Mouse (Mus musculus): ENCODE results near the gene Lcn4. TPM values are rescaled to one million over a fixed set of nuclear protein-coding genes. Genes with fewer than 3 reads are reported as not detected.

Gene Lcn4
- polyA plus RNA-seq, 1 experiment: 0.34 TPM

GRCm38 (mm10) chr2:26627921-26628739 is 43.0 kb downstream of the Lcn4 start, which contains the start of gene Fam69b:
Gene Fam69b (plus strand): TSS chr2:26628457.
- Histone ChIP-seq H3K27ac (ENCODE audit: insufficient read depth, low read depth, low read length) (no peak within 1 kb of the TSS), H3K4me1 (ENCODE audit: control insufficient read depth, insufficient read depth, low read length) (no peaks in the 10 kb centered on the region), H3K27me3 (replicated peaks; ENCODE audit: control insufficient read depth, insufficient read depth, low read length) (no peaks in the 10 kb centered on the region), H3K36me3 (ENCODE audit: control insufficient read depth, insufficient read depth, low read length) (no peaks in the 10 kb centered on the region), H3K4me3 (ENCODE audit: insufficient read depth, low read depth, low read length) (peak within 1 kb of the TSS; percentile 50)
- no peak for TF ChIP-seq POLR2A (IDR thresholded peaks at IDR 0.05; ENCODE audit: low read depth, low read length)
- TF ChIP-seq CTCF (conservative IDR thresholded peaks at IDR 0.05; ENCODE audit: insufficient read depth, insufficient read length, low read depth, low read length): no peak
- WGBS: under 1% methylated on average over 69 of the region's 70 CpGs
- peak; percentile 72 for DNase-seq

GRCm38 (mm10) chr2:26626081-26626480 is 45.0 kb downstream of the Lcn4 start:
- H3K27me3 ChIP-seq (replicated peaks; ENCODE audit: control insufficient read depth, insufficient read depth, low read length): no peaks in the 10 kb centered on the region
- H3K36me3 ChIP-seq (ENCODE audit: control insufficient read depth, insufficient read depth, low read length): no peaks in the 10 kb centered on the region
- no peak for DNase-seq
- no peaks in the 10 kb centered on the region for H3K4me1 ChIP-seq (ENCODE audit: control insufficient read depth, insufficient read depth, low read length)
- no peak overlapping the region for H3K4me3 ChIP-seq (ENCODE audit: insufficient read depth, low read depth, low read length)
- 75% methylated on average over 3 of the region's 3 CpGs for WGBS
- TF ChIP-seq CTCF (conservative IDR thresholded peaks at IDR 0.05; ENCODE audit: insufficient read depth, insufficient read length, low read depth, low read length) (peak; percentile 20; the same call in 1 of the 2 replicates), POLR2A (IDR thresholded peaks at IDR 0.05; ENCODE audit: low read depth, low read length) (no peak)
- no peak overlapping the region for H3K27ac ChIP-seq (ENCODE audit: insufficient read depth, low read depth, low read length)

- WGBS: 89% methylated on average over 3 of the region's 3 CpGs
- H3K4me3 ChIP-seq (ENCODE audit: insufficient read depth, low read depth, low read length): no peak overlapping the region
- H3K27ac ChIP-seq (ENCODE audit: insufficient read depth, low read depth, low read length): no peak overlapping the region
- no peaks in the 10 kb centered on the region for H3K4me1 ChIP-seq (ENCODE audit: control insufficient read depth, insufficient read depth, low read length)
- no peak for DNase-seq
- H3K36me3 ChIP-seq (ENCODE audit: control insufficient read depth, insufficient read depth, low read length): no peaks in the 10 kb centered on the region
- H3K27me3 ChIP-seq (replicated peaks; ENCODE audit: control insufficient read depth, insufficient read depth, low read length): no peaks in the 10 kb centered on the region
- TF ChIP-seq CTCF (conservative IDR thresholded peaks at IDR 0.05; ENCODE audit: insufficient read depth, insufficient read length, low read depth, low read length): no peak
- TF ChIP-seq POLR2A (IDR thresholded peaks at IDR 0.05; ENCODE audit: low read depth, low read length): no peak
Observed at GRCm38 (mm10) chr2:26625419-26625818, 45.7 kb downstream of the Lcn4 start.

GRCm38 (mm10) chr2:26622984-26623383 is 48.1 kb downstream of the Lcn4 start:
- no peaks in the 10 kb centered on the region for H3K36me3 ChIP-seq (ENCODE audit: control insufficient read depth, insufficient read depth, low read length)
- TF ChIP-seq POLR2A (IDR thresholded peaks at IDR 0.05; ENCODE audit: low read depth, low read length): no peak
- DNase-seq: no peak
- 59% methylated on average over 5 of the region's 5 CpGs for WGBS
- H3K4me1 ChIP-seq (ENCODE audit: control insufficient read depth, insufficient read depth, low read length): no peaks in the 10 kb centered on the region
- no peaks in the 10 kb centered on the region for H3K27me3 ChIP-seq (replicated peaks; ENCODE audit: control insufficient read depth, insufficient read depth, low read length)
- no peak overlapping the region for H3K27ac ChIP-seq (ENCODE audit: insufficient read depth, low read depth, low read length)
- H3K4me3 ChIP-seq (ENCODE audit: insufficient read depth, low read depth, low read length): no peak overlapping the region

- WGBS: 42% methylated on average over 2 of the region's 2 CpGs
- no peak overlapping the region for H3K4me3 ChIP-seq (ENCODE audit: insufficient read depth, low read depth, low read length)
- DNase-seq: no peak
- H3K4me1 ChIP-seq (ENCODE audit: control insufficient read depth, insufficient read depth, low read length): no peaks in the 10 kb centered on the region
- no peaks in the 10 kb centered on the region for H3K27me3 ChIP-seq (replicated peaks; ENCODE audit: control insufficient read depth, insufficient read depth, low read length)
- TF ChIP-seq POLR2A (IDR thresholded peaks at IDR 0.05; ENCODE audit: low read depth, low read length) (no peak), CTCF (conservative IDR thresholded peaks at IDR 0.05; ENCODE audit: insufficient read depth, insufficient read length, low read depth, low read length) (no peak)
- no peak overlapping the region for H3K27ac ChIP-seq (ENCODE audit: insufficient read depth, low read depth, low read length)
- H3K36me3 ChIP-seq (ENCODE audit: control insufficient read depth, insufficient read depth, low read length): no peaks in the 10 kb centered on the region
Observed at GRCm38 (mm10) chr2:26621246-26621645, 49.8 kb downstream of the Lcn4 start.

- 80% methylated on average over 7 of the region's 7 CpGs for WGBS
- no peak overlapping the region for H3K27ac ChIP-seq (ENCODE audit: insufficient read depth, low read depth, low read length)
Observed at GRCm38 (mm10) chr2:26617928-26618327, 53.2 kb downstream of the Lcn4 start.

More at GRCm38 (mm10) chr2:26617928-26618327, 53.2 kb downstream of the Lcn4 start:
- TF ChIP-seq CTCF (conservative IDR thresholded peaks at IDR 0.05; ENCODE audit: insufficient read depth, insufficient read length, low read depth, low read length): no peak
- no peak for TF ChIP-seq POLR2A (IDR thresholded peaks at IDR 0.05; ENCODE audit: low read depth, low read length)
- Histone ChIP-seq H3K27me3 (replicated peaks; ENCODE audit: control insufficient read depth, insufficient read depth, low read length) (no peaks in the 10 kb centered on the region), H3K4me3 (ENCODE audit: insufficient read depth, low read depth, low read length) (no peak overlapping the region), H3K36me3 (ENCODE audit: control insufficient read depth, insufficient read depth, low read length) (no peaks in the 10 kb centered on the region), H3K4me1 (ENCODE audit: control insufficient read depth, insufficient read depth, low read length) (no peaks in the 10 kb centered on the region; the same call in 1 of the 2 replicates)
- DNase-seq: no peak

Other genes starting within 250 kb of the Lcn4 start
- 71.1 and 87.5 TPM in 2 replicates for gene Sec16a, start 226.1 kb downstream of the Lcn4 start, polyA plus RNA-seq (2012; rRNA removed)
- gene Notch1, start 154.6 kb downstream of the Lcn4 start, polyA plus RNA-seq (2012; rRNA removed): 16.1 and 17.7 TPM in 2 replicates
- gene Egfl7, start 91.3 kb downstream of the Lcn4 start, polyA plus RNA-seq (2012; rRNA removed): 297 and 304 TPM in 2 replicates
- gene Gm20532, start 84.6 kb downstream of the Lcn4 start, polyA plus RNA-seq (2012; rRNA removed): not detected in 2 replicates
- gene Agpat2, start 66.9 kb downstream of the Lcn4 start, polyA plus RNA-seq (2012; rRNA removed): 165 and 192 TPM in 2 replicates
- gene Fam69b, start 42.8 kb downstream of the Lcn4 start, polyA plus RNA-seq (2012; rRNA removed): 12.2 and 14.5 TPM in 2 replicates
- gene Abo, start 193.7 kb upstream of the Lcn4 start, polyA plus RNA-seq (2012; rRNA removed): not detected in 2 replicates
- 6.4 and 7.0 TPM in 2 replicates for gene Surf6, start 231.6 kb upstream of the Lcn4 start, polyA plus RNA-seq (2012; rRNA removed)
- gene Med22, start 239.4 kb upstream of the Lcn4 start, polyA plus RNA-seq (2012; rRNA removed): 39.5 and 42.6 TPM in 2 replicates
- gene Rpl7a, start 239.5 kb upstream of the Lcn4 start, polyA plus RNA-seq (2012; rRNA removed): 805 and 948 TPM in 2 replicates
- 30.0 and 31.4 TPM in 2 replicates for gene Surf2, start 245.1 kb upstream of the Lcn4 start, polyA plus RNA-seq (2012; rRNA removed)
- 61.0 and 85.2 TPM in 2 replicates for gene Surf1, start 245.2 kb upstream of the Lcn4 start, polyA plus RNA-seq (2012; rRNA removed)